Mouse (Mus musculus) olfactory bulb, adult 2 months (tissue): ENCODE results near the gene Ppp6r3. TPM values are rescaled to one million over a fixed set of nuclear protein-coding genes. Genes with fewer than 3 reads are reported as not detected.

Experiments used
- H3K27ac ChIP-seq: fragments of 200-500 bp; 2 replicates; pipeline ENCODE4 v1.5.1; 2012; ENCODE audit warnings: low read depth, low read length; ENCODE audit not compliant: insufficient read depth
- H3K4me1 ChIP-seq: fragments of 200-500 bp; 2 replicates; pipeline ENCODE4 v1.6.1; 2012; ENCODE audit warnings: low read length; ENCODE audit not compliant: control insufficient read depth, insufficient read depth
- H3K4me3 ChIP-seq: fragments of 200-500 bp; 2 replicates; pipeline ENCODE4 v1.5.1; 2012; ENCODE audit warnings: mild to moderate bottlenecking, low read depth, low read length, moderate library complexity; ENCODE audit not compliant: insufficient read depth
- CTCF ChIP-seq: fragments of 200-500 bp; IDR thresholded peaks from 2 replicates; pipeline ENCODE4 v1.5.1; 2012; ENCODE audit warnings: low read depth, mild to moderate bottlenecking, low read length, moderate library complexity; ENCODE audit not compliant: insufficient read depth
- POLR2A ChIP-seq: fragments of 200-500 bp; IDR thresholded peaks from 2 replicates; pipeline ENCODE4 v1.6.1; 2012; ENCODE audit warnings: mild to moderate bottlenecking, low read depth, low read length, moderate library complexity; ENCODE audit not compliant: insufficient read depth
- WGBS: fragments of 180-500 bp; shearing (Covaris S2); methylation state at CpG from one replicate; pipeline ENCODE4 v1.1.7; 2018; 5-methylcytosine and 5-hydroxymethylcytosine counted together
- polyA plus RNA-seq: library from polyadenylated mRNA; stranded (reverse); fragments of >200 nt; gene quantifications from 2 replicates; pipeline ENCODE4 v1.2.4, GENCODE M21; 2012; ENCODE audit warnings: low replicate concordance; ENCODE audit not compliant: missing spikeins, insufficient read depth, insufficient read length

Ppp6r3 gene
- polyA plus RNA-seq: 165 TPM in 1 of 2 replicates, not detected in the other

- Histone ChIP-seq H3K4me1 (peaks cover 9% of the 10 kb centered on the region; the same call in 1 of the 2 replicates), H3K4me3 (peak within 1 kb of the TSS; percentile 92), H3K27ac (peak within 1 kb of the TSS; percentile 91)
- no peak for TF ChIP-seq CTCF
- peak; percentile 73 for TF ChIP-seq POLR2A
- under 1% methylated on average over 51 of the region's 51 CpGs for WGBS
Measured at GRCm38 (mm10) chr19:3575632-3576384, at the start of gene Ppp6r3. Ppp6r3 (minus strand) TSS chr19:3575749.

DNA sequence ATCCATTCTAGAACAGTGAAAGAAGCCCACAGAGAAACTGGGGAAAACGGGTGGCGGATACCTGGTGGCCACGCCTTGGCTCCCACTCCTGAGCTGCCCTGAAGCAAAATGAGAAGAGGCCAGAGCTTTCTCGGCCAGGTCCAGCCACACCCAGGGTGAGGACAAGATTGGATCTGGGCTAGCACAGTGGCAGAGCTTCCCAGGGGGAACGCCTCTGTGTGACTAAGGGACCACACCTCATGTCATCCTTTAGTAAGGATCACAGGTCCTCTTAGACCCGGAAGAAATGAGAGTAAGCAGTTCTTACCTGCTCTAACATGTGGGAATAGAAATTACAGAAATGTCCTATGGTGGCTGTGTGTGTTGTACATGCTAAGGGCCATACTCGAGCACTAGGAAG lies 49.6 kb upstream of the Ppp6r3 start:
- H3K27ac ChIP-seq: no peak overlapping the region
- no peak for TF ChIP-seq POLR2A
- no peak for TF ChIP-seq CTCF
- H3K4me3 ChIP-seq: no peak overlapping the region
- no peaks in the 10 kb centered on the region for H3K4me1 ChIP-seq
- 90% methylated on average over 7 of the region's 7 CpGs for WGBS

DNA sequence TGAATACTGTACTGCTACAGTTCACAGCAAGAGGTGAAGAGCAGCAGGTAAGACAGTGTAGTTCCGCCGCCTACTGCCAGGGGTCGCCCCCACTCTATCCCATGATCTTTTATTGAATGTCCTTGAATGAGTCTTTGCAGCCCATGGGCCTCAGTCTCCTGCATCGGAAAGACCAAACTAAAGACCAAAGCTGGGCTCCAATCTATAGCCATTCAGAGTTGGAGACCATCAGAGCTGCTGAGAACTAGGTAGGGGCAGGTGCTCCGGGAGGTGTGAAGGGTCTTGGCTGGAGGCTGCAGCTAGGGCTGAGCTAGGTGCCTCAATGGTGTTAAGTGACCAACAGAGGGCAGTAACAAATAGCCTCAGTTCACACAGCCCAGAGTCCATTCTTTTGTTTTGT lies 48.3 kb upstream of the Ppp6r3 start:
- Histone ChIP-seq H3K4me1 (no peaks in the 10 kb centered on the region), H3K27ac (no peak overlapping the region), H3K4me3 (no peak overlapping the region)
- TF ChIP-seq POLR2A (no peak), CTCF (no peak)
- 60% methylated on average over 5 of the region's 5 CpGs for WGBS

GRCm38 (mm10) chr19:3623294-3623693 lies 47.7 kb upstream of the Ppp6r3 start:
- Histone ChIP-seq H3K27ac (no peak overlapping the region), H3K4me3 (no peak overlapping the region), H3K4me1 (no peaks in the 10 kb centered on the region)
- TF ChIP-seq POLR2A (no peak), CTCF (no peak)
- WGBS: 95% methylated on average over 4 of the region's 4 CpGs

DNA sequence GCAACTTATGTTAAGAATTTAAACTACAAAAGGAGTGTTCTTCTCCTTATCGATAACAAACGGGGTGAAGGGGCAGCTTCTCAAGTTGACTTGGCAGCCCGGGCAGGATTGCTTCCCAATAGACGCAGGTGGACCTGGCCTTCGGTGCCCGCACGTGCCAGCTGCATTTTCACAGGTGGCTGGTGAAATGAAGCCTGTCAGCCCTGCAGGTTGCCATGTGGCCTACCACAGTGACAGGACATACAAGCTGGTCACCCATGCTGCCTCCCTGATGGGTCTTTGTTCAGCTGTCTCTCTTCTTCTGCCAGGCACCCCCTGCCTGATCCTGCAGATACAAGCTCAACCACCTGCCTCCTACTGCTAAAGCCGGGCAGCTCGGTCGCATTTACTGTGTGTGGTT lies 45.3 kb upstream of the Ppp6r3 start:
- H3K4me1 ChIP-seq: no peaks in the 10 kb centered on the region
- TF ChIP-seq POLR2A (no peak), CTCF (no peak)
- H3K27ac ChIP-seq: no peak overlapping the region
- WGBS: 93% methylated on average over 10 of the region's 10 CpGs
- no peak overlapping the region for H3K4me3 ChIP-seq

- 85% methylated on average over 2 of the region's 2 CpGs for WGBS
- H3K4me3 ChIP-seq: no peak overlapping the region
- TF ChIP-seq POLR2A: no peak
- TF ChIP-seq CTCF: no peak
- no peaks in the 10 kb centered on the region for H3K4me1 ChIP-seq
- no peak overlapping the region for H3K27ac ChIP-seq
Measured at GRCm38 (mm10) chr19:3619359-3619758, 43.8 kb upstream of the Ppp6r3 start.

- WGBS: 93% methylated on average over 10 of the region's 10 CpGs
- no peaks in the 10 kb centered on the region for H3K4me1 ChIP-seq
- H3K4me3 ChIP-seq: no peak overlapping the region
- TF ChIP-seq CTCF (no peak), POLR2A (no peak)
- no peak overlapping the region for H3K27ac ChIP-seq
Measured at GRCm38 (mm10) chr19:3613991-3614390, 38.4 kb upstream of the Ppp6r3 start.

DNA sequence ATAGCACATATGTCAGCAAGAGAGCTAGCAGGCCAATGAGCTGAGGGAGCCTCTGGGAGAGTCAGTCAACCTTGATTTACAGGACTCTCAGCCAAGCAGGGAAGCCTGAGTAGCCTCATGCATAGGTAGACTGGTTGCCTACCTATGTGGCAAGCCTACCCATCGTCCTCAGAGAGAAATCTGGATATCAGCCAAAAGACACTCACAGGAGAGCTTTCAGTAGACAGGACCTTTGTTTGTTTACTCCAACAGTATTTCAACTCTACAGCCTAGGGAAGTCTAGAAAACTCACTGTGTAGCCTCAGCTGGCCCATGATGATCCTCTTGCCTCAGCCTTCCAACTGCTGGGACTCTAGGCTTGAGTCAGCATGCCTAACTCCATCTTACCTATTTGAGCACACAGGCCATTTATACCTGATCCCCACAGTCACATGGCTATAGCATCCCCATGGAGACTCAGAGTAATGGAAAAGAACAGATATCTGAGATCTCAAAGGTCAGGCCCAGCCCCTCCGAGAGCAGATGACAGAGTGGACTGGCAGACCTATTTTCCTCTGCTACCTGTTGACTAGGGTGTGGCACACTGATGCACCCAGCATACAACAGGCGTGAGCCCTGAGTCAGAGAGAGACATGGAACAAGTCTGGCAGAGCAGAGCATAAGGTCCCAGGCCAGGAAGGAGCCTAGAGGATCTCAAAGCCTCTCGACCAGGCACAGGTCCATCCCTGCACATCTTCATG lies 37.2 kb upstream of the Ppp6r3 start:
- no peak overlapping the region for H3K4me3 ChIP-seq
- TF ChIP-seq CTCF (no peak), POLR2A (no peak)
- no peak overlapping the region for H3K27ac ChIP-seq
- no peaks in the 10 kb centered on the region for H3K4me1 ChIP-seq
- 92% methylated on average over 4 of the region's 4 CpGs for WGBS

DNA sequence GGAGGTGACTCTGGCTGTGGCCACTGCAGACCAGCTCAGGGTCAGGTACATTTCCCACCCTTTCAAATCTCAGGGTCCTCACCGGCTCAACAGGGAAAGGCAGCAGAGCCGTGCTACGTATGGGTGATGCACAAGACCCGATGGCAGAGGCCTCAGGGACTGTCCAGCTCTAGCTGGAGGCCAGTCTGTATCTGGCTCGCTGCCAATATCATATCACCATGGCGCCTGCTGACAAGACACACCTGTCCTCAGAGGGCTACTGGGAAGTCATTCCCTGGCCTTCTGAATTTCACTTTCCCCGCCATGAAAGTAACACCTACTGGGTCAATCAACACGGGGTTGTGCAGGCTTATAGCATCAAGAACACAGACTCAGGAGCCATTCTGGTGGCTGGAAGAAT lies 36.2 kb upstream of the Ppp6r3 start:
- WGBS: 91% methylated on average over 8 of the region's 8 CpGs
- no peak overlapping the region for H3K27ac ChIP-seq
- TF ChIP-seq CTCF (no peak), POLR2A (no peak)
- no peaks in the 10 kb centered on the region for H3K4me1 ChIP-seq
- no peak overlapping the region for H3K4me3 ChIP-seq
